Mouse (Mus musculus): ENCODE results near the gene Nfkbia. TPM values are rescaled to one million over a fixed set of nuclear protein-coding genes. Genes with fewer than 3 reads are reported as not detected.
A peak's percentile ranks its signal among the peaks of the same experiment; 100 is the strongest.

Nfkbia gene
- total and polyA plus RNA-seq, 2 experiments from 2014 or later, result 65.1 to 67.1 TPM

DNA sequence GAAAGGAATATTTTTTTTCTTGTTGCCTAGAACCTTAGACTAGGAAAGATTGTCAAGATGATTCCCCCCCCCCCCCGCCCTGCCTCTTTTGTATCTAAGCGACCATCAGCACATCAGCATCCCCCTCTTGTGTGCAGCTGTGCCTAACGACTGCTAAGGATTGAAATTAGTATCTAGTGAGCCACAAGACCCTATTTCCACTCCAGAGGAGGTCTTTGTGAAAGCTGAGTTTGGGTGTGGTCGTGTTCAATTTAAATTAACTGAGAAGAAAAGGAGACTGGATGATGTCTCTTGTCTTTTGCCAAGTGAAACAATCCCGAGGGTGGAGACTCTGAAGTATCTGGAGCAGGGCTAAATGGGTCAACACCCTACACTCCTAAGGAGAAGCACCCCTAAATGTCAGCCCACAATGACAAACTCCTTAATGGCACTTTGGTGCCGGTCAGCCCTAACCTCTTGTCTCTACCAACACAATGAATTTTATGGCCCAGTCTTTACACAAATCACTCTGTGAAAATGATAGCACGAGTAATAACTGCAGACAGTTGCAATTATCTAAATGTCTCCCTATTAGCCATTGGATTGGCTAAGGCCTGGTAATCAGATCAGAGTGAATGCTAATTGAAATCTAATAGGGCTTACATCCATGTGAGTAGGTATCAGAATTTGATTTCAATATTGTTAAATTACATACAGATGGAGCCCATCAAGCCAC is 13.0 kb upstream of the Nfkbia start:
- H3K4me2 ChIP-seq (ENCODE audit: low read depth, low read length), result no peak overlapping the region
- H3K9ac ChIP-seq (replicated peaks; ENCODE audit: low read depth, low read length), result no peak overlapping the region
- H3K27me3 ChIP-seq (ENCODE audit: control insufficient read depth, insufficient read depth, low read length), result no peaks in the 10 kb centered on the region
- no peaks in the 10 kb centered on the region for H3K4me1 ChIP-seq (ENCODE audit: control insufficient read depth, insufficient read depth)
- TF ChIP-seq CTCF (IDR thresholded peaks at IDR 0.05; ENCODE audit: low read depth) (no peak), EP300 (IDR thresholded peaks at IDR 0.05; ENCODE audit: low read depth) (no peak)
- H3K9me3 ChIP-seq (replicated peaks; ENCODE audit: control insufficient read depth, low read length), result no peaks in the 10 kb centered on the region
- DNase-seq (ENCODE audit: low spot score), result no peak
- H3K27ac ChIP-seq (ENCODE audit: low read depth), result no peak overlapping the region
- H3K36me3 ChIP-seq (replicated peaks; ENCODE audit: control insufficient read depth, insufficient read depth, low read length), result no peaks in the 10 kb centered on the region
- WGBS, result 64% methylated on average over 7 of the region's 7 CpGs
- no peak for ATAC-seq (ENCODE audit: insufficient read depth, low read depth)
- no peak overlapping the region for H3K4me3 ChIP-seq (ENCODE audit: low read depth, low read length)

DNA sequence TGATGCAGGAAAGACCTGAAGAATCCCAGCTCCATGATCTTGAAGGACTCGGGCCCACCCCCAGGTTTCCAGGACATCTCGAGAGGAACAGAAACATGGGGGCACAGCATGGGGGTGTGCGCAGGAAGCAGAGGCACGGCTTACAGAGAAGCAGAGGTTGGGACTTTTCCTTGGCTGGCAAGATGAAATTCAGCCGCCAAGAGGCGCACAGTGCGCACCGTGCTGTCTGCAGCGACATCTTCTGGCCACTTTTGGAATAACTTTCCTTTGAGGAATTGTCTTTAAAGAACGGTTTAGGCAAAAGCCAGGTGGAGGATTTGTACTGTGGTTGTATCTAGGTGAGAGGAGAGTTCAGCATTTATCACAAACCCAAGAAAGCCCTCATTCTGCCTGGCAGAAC is 6.6 kb upstream of the Nfkbia start:
- TF ChIP-seq CTCF (IDR thresholded peaks at IDR 0.05; ENCODE audit: low read depth) (peak; percentile 97), EP300 (IDR thresholded peaks at IDR 0.05; ENCODE audit: low read depth) (0 out of 2 replicates have a peak, but pooled peaks have one; percentile 18)
- H3K4me3 ChIP-seq (ENCODE audit: low read depth, low read length), result no peak overlapping the region
- DNase-seq (ENCODE audit: low spot score) (peak; percentile 72), ATAC-seq (ENCODE audit: insufficient read depth, low read depth) (peak; percentile 85)
- no peaks in the 10 kb centered on the region; the same call in 1 of the 2 replicates for H3K4me1 ChIP-seq (ENCODE audit: control insufficient read depth, insufficient read depth)
- no peak overlapping the region for H3K9ac ChIP-seq (replicated peaks; ENCODE audit: low read depth, low read length)
- peak overlapping the region; percentile 38 for H3K4me2 ChIP-seq (ENCODE audit: low read depth, low read length)
- H3K27ac ChIP-seq (ENCODE audit: low read depth), result 0 out of 2 replicates have a peak overlapping the region, but pooled peaks have one; percentile 36
- no peaks in the 10 kb centered on the region for H3K36me3 ChIP-seq (replicated peaks; ENCODE audit: control insufficient read depth, insufficient read depth, low read length)
- H3K27me3 ChIP-seq (ENCODE audit: control insufficient read depth, insufficient read depth, low read length), result no peaks in the 10 kb centered on the region
- WGBS, result under 1% methylated on average over 10 of the region's 10 CpGs
- no peaks in the 10 kb centered on the region for H3K9me3 ChIP-seq (replicated peaks; ENCODE audit: control insufficient read depth, low read length)

DNA sequence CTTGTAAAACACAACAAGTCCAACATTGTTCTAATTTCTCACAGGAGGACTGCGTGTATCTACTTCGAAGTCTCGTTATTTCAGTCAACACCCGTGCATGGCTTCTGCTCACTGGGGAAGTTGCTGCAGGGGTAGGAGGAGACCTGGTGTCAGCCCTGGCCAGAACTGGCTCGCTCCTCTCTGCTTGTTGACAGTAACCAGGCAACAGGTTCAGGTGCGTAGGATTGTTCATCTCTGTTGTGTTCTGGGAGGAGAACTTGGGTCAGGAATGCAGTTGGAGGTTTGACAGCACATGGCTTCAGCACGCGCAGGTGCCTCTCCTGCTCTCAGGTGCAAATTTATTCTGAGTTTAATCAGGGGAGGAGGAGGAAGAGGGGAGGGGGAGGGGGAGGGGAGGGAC is 5.3 kb upstream of the Nfkbia start:
- TF ChIP-seq EP300 (IDR thresholded peaks at IDR 0.05; ENCODE audit: low read depth) (no peak), CTCF (IDR thresholded peaks at IDR 0.05; ENCODE audit: low read depth) (no peak)
- Histone ChIP-seq H3K36me3 (replicated peaks; ENCODE audit: control insufficient read depth, insufficient read depth, low read length) (no peaks in the 10 kb centered on the region), H3K4me1 (ENCODE audit: control insufficient read depth, insufficient read depth) (peaks cover 9% of the 10 kb centered on the region), H3K27me3 (ENCODE audit: control insufficient read depth, insufficient read depth, low read length) (no peaks in the 10 kb centered on the region), H3K4me3 (ENCODE audit: low read depth, low read length) (no peak overlapping the region), H3K27ac (ENCODE audit: low read depth) (no peak overlapping the region), H3K4me2 (ENCODE audit: low read depth, low read length) (no peak overlapping the region), H3K9me3 (replicated peaks; ENCODE audit: control insufficient read depth, low read length) (no peaks in the 10 kb centered on the region), H3K9ac (replicated peaks; ENCODE audit: low read depth, low read length) (no peak overlapping the region)
- no peak for DNase-seq (ENCODE audit: low spot score)
- ATAC-seq (ENCODE audit: insufficient read depth, low read depth), result no peak
- 56% methylated on average over 8 of the region's 8 CpGs for WGBS

DNA sequence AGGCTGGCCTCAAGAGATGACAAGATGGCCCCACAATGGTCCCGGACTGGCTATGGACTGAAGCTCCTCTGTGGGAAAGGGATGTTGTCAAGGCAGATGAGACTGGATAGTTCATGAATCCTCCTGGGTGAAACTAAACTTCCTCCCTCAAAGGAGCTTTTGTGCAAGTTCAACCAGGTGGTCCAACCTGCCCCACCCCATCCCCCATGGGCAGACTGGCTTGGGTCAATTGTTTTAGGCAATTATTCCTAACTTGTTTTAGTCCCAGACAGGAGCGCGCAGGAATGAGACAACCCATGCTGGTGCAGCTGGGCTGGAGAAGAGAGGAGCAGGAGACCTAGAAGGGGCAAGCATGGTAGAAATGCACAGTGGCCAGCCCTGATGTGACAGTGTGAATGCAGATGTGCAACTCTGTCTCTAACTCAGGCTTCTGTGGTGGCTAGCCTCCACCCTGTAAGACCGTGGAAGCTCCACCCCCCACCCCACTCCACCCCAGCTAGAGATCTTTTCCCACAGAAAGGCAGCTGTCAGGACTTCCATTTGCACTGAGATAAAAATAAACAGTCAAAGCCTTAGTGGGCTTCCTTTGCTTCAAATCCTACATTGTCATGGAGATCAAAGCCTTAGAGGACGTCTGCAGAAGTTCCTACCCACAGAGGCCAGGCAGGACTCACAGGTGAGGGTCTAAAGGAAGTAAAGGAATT is 3.6 kb upstream of the Nfkbia start:
- H3K9ac ChIP-seq (replicated peaks; ENCODE audit: low read depth, low read length), result no peak overlapping the region
- H3K4me2 ChIP-seq (ENCODE audit: low read depth, low read length), result no peak overlapping the region
- TF ChIP-seq CTCF (IDR thresholded peaks at IDR 0.05; ENCODE audit: low read depth) (no peak), EP300 (IDR thresholded peaks at IDR 0.05; ENCODE audit: low read depth) (no peak)
- H3K4me3 ChIP-seq (ENCODE audit: low read depth, low read length), result no peak overlapping the region
- DNase-seq (ENCODE audit: low spot score) (no peak), ATAC-seq (ENCODE audit: insufficient read depth, low read depth) (no peak)
- no peaks in the 10 kb centered on the region for H3K27me3 ChIP-seq (ENCODE audit: control insufficient read depth, insufficient read depth, low read length)
- H3K9me3 ChIP-seq (replicated peaks; ENCODE audit: control insufficient read depth, low read length), result no peaks in the 10 kb centered on the region
- no peak overlapping the region for H3K27ac ChIP-seq (ENCODE audit: low read depth)
- H3K4me1 ChIP-seq (ENCODE audit: control insufficient read depth, insufficient read depth), result peaks cover 12% of the 10 kb centered on the region
- peaks cover 3% of the 10 kb centered on the region for H3K36me3 ChIP-seq (replicated peaks; ENCODE audit: control insufficient read depth, insufficient read depth, low read length)
- WGBS, result 67% methylated on average over 5 of the region's 5 CpGs

DNA sequence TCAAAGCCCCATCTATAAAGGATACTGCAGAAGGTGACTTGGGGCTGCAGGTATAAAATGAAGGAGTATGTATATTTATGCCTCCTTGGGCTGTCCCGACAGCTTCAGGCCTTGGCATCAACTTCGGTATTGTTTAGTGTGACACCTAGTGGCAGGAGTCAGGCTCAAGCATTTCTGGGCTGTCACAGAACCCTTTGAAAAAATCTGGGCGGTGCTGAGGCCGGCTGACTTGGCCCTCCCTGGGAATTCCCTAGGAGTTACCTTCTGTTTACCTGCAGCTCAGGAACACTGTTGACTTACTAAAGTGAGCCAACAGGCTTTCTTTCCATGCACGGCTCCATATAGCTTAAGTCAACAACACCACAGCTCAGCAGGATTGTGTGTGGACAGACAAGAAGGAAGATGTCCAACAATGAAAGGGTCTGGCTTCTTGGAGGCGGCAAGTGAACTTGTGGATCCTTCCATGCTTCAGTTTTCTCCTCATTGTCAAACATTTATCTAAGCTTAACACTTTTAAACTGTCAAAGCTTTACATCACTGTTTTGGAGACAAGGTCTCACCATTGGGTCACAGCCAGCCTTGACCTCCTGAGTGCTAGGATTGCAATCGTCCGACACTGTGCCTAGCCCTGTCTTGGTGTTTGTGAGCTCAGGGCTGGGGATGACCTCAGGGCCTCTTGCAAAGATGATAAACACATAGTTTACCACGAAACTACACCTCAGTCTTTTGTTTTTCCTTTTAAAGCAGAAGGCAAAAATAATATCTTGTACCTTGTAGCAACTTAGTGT is 2.9 kb upstream of the Nfkbia start:
- Histone ChIP-seq H3K9me3 (replicated peaks; ENCODE audit: control insufficient read depth, low read length) (no peaks in the 10 kb centered on the region), H3K4me2 (ENCODE audit: low read depth, low read length) (no peak overlapping the region), H3K27me3 (ENCODE audit: control insufficient read depth, insufficient read depth, low read length) (no peaks in the 10 kb centered on the region), H3K4me1 (ENCODE audit: control insufficient read depth, insufficient read depth) (peaks cover 19% of the 10 kb centered on the region), H3K36me3 (replicated peaks; ENCODE audit: control insufficient read depth, insufficient read depth, low read length) (peaks cover 11% of the 10 kb centered on the region), H3K4me3 (ENCODE audit: low read depth, low read length) (no peak overlapping the region), H3K27ac (ENCODE audit: low read depth) (no peak overlapping the region), H3K9ac (replicated peaks; ENCODE audit: low read depth, low read length) (no peak overlapping the region)
- TF ChIP-seq CTCF (IDR thresholded peaks at IDR 0.05; ENCODE audit: low read depth) (peak; percentile 75), EP300 (IDR thresholded peaks at IDR 0.05; ENCODE audit: low read depth) (no peak)
- 35% methylated on average over 9 of the region's 9 CpGs for WGBS
- DNase-seq (ENCODE audit: low spot score) (peak; percentile 83), ATAC-seq (ENCODE audit: insufficient read depth, low read depth) (no peak)
